Mouse (Mus musculus) embryonic facial prominence, embryonic 13.5 days (tissue): Measurements from ENCODE around the gene Serpina3b. TPM values are rescaled to one million over a fixed set of nuclear protein-coding genes. Genes with fewer than 3 reads are reported as not detected.

ENCODE experiments used
- ATAC-seq: fragments of 200-750 bp; cut with Nextera tagmentation; 2 replicates; pipeline ENCODE4 v1.8.0; 2017; ENCODE audit warnings: low read depth; ENCODE audit not compliant: insufficient number of reproducible peaks, insufficient read depth, low FRiP score, low TSS enrichment
- H3K27ac ChIP-seq: fragments of 300-500 bp; sonication (generic); 2 replicates; pipeline ENCODE4 v1.5.1; 2015; ENCODE audit warnings: moderate library complexity, mild to moderate bottlenecking, inconsistent platforms
- H3K27me3 ChIP-seq: fragments of 300-500 bp; sonication (generic); 2 replicates; pipeline ENCODE4 v1.6.1; 2015; ENCODE audit warnings: mild to moderate bottlenecking, inconsistent platforms
- H3K36me3 ChIP-seq: fragments of 300-500 bp; sonication (generic); 2 replicates; pipeline ENCODE4 v1.6.1; 2015; ENCODE audit warnings: mild to moderate bottlenecking, inconsistent platforms
- H3K4me1 ChIP-seq: fragments of 300-500 bp; sonication (generic); 2 replicates; pipeline ENCODE4 v1.6.1; 2015; ENCODE audit warnings: inconsistent platforms
- H3K4me2 ChIP-seq: fragments of 300-500 bp; sonication (generic); 2 replicates; pipeline ENCODE4 v1.6.1; 2015; ENCODE audit warnings: moderate library complexity, mild to moderate bottlenecking, inconsistent platforms
- H3K4me3 ChIP-seq: fragments of 300-500 bp; sonication (generic); 2 replicates; pipeline ENCODE4 v1.5.1; 2015; ENCODE audit warnings: mild to moderate bottlenecking, inconsistent platforms
- H3K9ac ChIP-seq: fragments of 300-500 bp; sonication (generic); 2 replicates; pipeline ENCODE4 v1.6.1; 2015; ENCODE audit warnings: mild to moderate bottlenecking, inconsistent platforms
- H3K9me3 ChIP-seq: fragments of 300-500 bp; sonication (generic); 2 replicates; pipeline ENCODE4 v1.6.1; 2016; ENCODE audit warnings: inconsistent platforms
- WGBS: fragments of 180-500 bp; shearing (Covaris S2); methylation state at CpG from one replicate; pipeline ENCODE4 v1.1.7; 2015; ENCODE audit warnings: mixed read lengths; 5-methylcytosine and 5-hydroxymethylcytosine counted together
- polyA plus RNA-seq: library from polyadenylated mRNA; unstranded; fragments of >200 nt; fragmentation: Nextera tagmentation; extraction: Ambion mirVana; gene quantifications from 2 replicates; pipeline ENCODE4 v1.2.1, GENCODE M21; 2015

Serpina3b gene
- polyA plus RNA-seq, 1 experiment from 2014 or later = not detected

GRCm38 (mm10) chr12:104131041-104131440 lies 3.2 kb downstream of the Serpina3b start:
- no peak overlapping the region for H3K27ac ChIP-seq
- no peaks in the 10 kb centered on the region for H3K4me1 ChIP-seq
- no peaks in the 10 kb centered on the region for H3K27me3 ChIP-seq
- no peak overlapping the region for H3K4me2 ChIP-seq
- ATAC-seq = no peak
- H3K36me3 ChIP-seq = no peaks in the 10 kb centered on the region
- H3K9me3 ChIP-seq = no peaks in the 10 kb centered on the region
- no peak overlapping the region for H3K9ac ChIP-seq
- H3K4me3 ChIP-seq = no peak overlapping the region

GRCm38 (mm10) chr12:104138216-104138615 lies 10.4 kb downstream of the Serpina3b start:
- H3K4me3 ChIP-seq = no peak overlapping the region
- no peak for ATAC-seq
- WGBS = 83% methylated on average over 2 of the region's 2 CpGs
- H3K27ac ChIP-seq = no peak overlapping the region
- H3K9me3 ChIP-seq = no peaks in the 10 kb centered on the region
- no peaks in the 10 kb centered on the region for H3K27me3 ChIP-seq
- no peaks in the 10 kb centered on the region for H3K36me3 ChIP-seq
- no peak overlapping the region for H3K9ac ChIP-seq
- H3K4me2 ChIP-seq = no peak overlapping the region
- no peaks in the 10 kb centered on the region for H3K4me1 ChIP-seq

GRCm38 (mm10) chr12:104140543-104141103 lies 12.8 kb downstream of the Serpina3b start:
- 90% methylated on average over 4 of the region's 4 CpGs for WGBS

GRCm38 (mm10) chr12:104141506-104141905 lies 13.7 kb downstream of the Serpina3b start:
- 63% methylated on average over 1 of the region's 1 CpGs for WGBS
- ATAC-seq = no peak

More at GRCm38 (mm10) chr12:104140543-104141103, 12.8 kb downstream of the Serpina3b start:
- ATAC-seq = no peak
- H3K27ac ChIP-seq = no peak overlapping the region
- H3K4me1 ChIP-seq = no peaks in the 10 kb centered on the region
- H3K4me3 ChIP-seq = no peak overlapping the region
- no peaks in the 10 kb centered on the region for H3K9me3 ChIP-seq
- H3K4me2 ChIP-seq = no peak overlapping the region
- H3K9ac ChIP-seq = no peak overlapping the region
- no peaks in the 10 kb centered on the region for H3K27me3 ChIP-seq
- no peaks in the 10 kb centered on the region for H3K36me3 ChIP-seq

GRCm38 (mm10) chr12:104142427-104142826 lies 14.6 kb downstream of the Serpina3b start:
- H3K9ac ChIP-seq = no peak overlapping the region
- H3K27ac ChIP-seq = no peak overlapping the region
- ATAC-seq = no peak
- H3K36me3 ChIP-seq = no peaks in the 10 kb centered on the region
- no peaks in the 10 kb centered on the region for H3K9me3 ChIP-seq
- H3K27me3 ChIP-seq = no peaks in the 10 kb centered on the region
- no peaks in the 10 kb centered on the region for H3K4me1 ChIP-seq
- WGBS = 48% methylated on average over 1 of the region's 1 CpGs
- no peak overlapping the region for H3K4me3 ChIP-seq
- no peak overlapping the region for H3K4me2 ChIP-seq

More at GRCm38 (mm10) chr12:104141506-104141905, 13.7 kb downstream of the Serpina3b start:
- no peaks in the 10 kb centered on the region for H3K4me1 ChIP-seq
- H3K27me3 ChIP-seq = no peaks in the 10 kb centered on the region
- no peak overlapping the region for H3K9ac ChIP-seq
- H3K9me3 ChIP-seq = no peaks in the 10 kb centered on the region
- H3K4me3 ChIP-seq = no peak overlapping the region
- no peak overlapping the region for H3K4me2 ChIP-seq
- no peaks in the 10 kb centered on the region for H3K36me3 ChIP-seq
- no peak overlapping the region for H3K27ac ChIP-seq

- H3K9ac ChIP-seq = no peak overlapping the region
- no peak overlapping the region for H3K27ac ChIP-seq
- WGBS = 83% methylated on average over 1 of the region's 1 CpGs
- H3K4me2 ChIP-seq = no peak overlapping the region
- H3K27me3 ChIP-seq = no peaks in the 10 kb centered on the region
- H3K4me1 ChIP-seq = no peaks in the 10 kb centered on the region
- H3K9me3 ChIP-seq = no peaks in the 10 kb centered on the region
- no peaks in the 10 kb centered on the region for H3K36me3 ChIP-seq
- H3K4me3 ChIP-seq = no peak overlapping the region
- ATAC-seq = no peak
Observed at GRCm38 (mm10) chr12:104143286-104143685, 15.5 kb downstream of the Serpina3b start.

- ATAC-seq = no peak
- no peak overlapping the region for H3K9ac ChIP-seq
Observed at GRCm38 (mm10) chr12:104145571-104145970, 17.8 kb downstream of the Serpina3b start.

GRCm38 (mm10) chr12:104151989-104152388 lies 24.2 kb downstream of the Serpina3b start:
- Histone ChIP-seq H3K4me3 (no peak overlapping the region), H3K4me2 (no peak overlapping the region), H3K27ac (no peak overlapping the region), H3K36me3 (no peaks in the 10 kb centered on the region), H3K9ac (no peak overlapping the region), H3K27me3 (no peaks in the 10 kb centered on the region), H3K4me1 (no peaks in the 10 kb centered on the region), H3K9me3 (0 out of 2 replicates have a peak, but pooled peaks cover 2% of the 10 kb centered on the region)
- no peak for ATAC-seq
- 71% methylated on average over 2 of the region's 2 CpGs for WGBS

More at GRCm38 (mm10) chr12:104145571-104145970, 17.8 kb downstream of the Serpina3b start:
- Histone ChIP-seq H3K27me3 (no peaks in the 10 kb centered on the region), H3K36me3 (no peaks in the 10 kb centered on the region), H3K4me1 (no peaks in the 10 kb centered on the region), H3K4me2 (no peak overlapping the region), H3K9me3 (no peaks in the 10 kb centered on the region), H3K4me3 (no peak overlapping the region), H3K27ac (no peak overlapping the region)
- WGBS = 79% methylated on average over 2 of the region's 2 CpGs

- ATAC-seq = no peak
- 80% methylated on average over 3 of the region's 3 CpGs for WGBS
- Histone ChIP-seq H3K4me2 (no peak overlapping the region), H3K4me3 (no peak overlapping the region), H3K36me3 (no peaks in the 10 kb centered on the region), H3K9me3 (0 out of 2 replicates have a peak, but pooled peaks cover 2% of the 10 kb centered on the region), H3K9ac (no peak overlapping the region), H3K4me1 (no peaks in the 10 kb centered on the region), H3K27ac (no peak overlapping the region), H3K27me3 (no peaks in the 10 kb centered on the region)
Observed at GRCm38 (mm10) chr12:104153041-104153645, 25.3 kb downstream of the Serpina3b start.

GRCm38 (mm10) chr12:104153656-104154055 lies 25.9 kb downstream of the Serpina3b start, which contains the start of gene Serpina3c:
Gene Serpina3c, minus strand, starts transcription at chr12:104153870.
- Histone ChIP-seq H3K36me3 (no peaks in the 10 kb centered on the region), H3K27me3 (no peaks in the 10 kb centered on the region), H3K4me1 (no peaks in the 10 kb centered on the region), H3K4me3 (no peak within 1 kb of the TSS), H3K27ac (no peak within 1 kb of the TSS), H3K9ac (no peak within 1 kb of the TSS), H3K9me3 (0 out of 2 replicates have a peak, but pooled peaks cover 2% of the 10 kb centered on the region), H3K4me2 (no peak within 1 kb of the TSS)
- 86% methylated on average over 2 of the region's 2 CpGs for WGBS
- ATAC-seq = no peak

- no peak for ATAC-seq
- H3K4me2 ChIP-seq = no peak overlapping the region
- H3K27ac ChIP-seq = no peak overlapping the region
- H3K9ac ChIP-seq = no peak overlapping the region
- no peaks in the 10 kb centered on the region for H3K36me3 ChIP-seq
- no peaks in the 10 kb centered on the region for H3K4me1 ChIP-seq
- 31% methylated on average over 3 of the region's 3 CpGs for WGBS
- H3K27me3 ChIP-seq = no peaks in the 10 kb centered on the region
- no peak overlapping the region for H3K4me3 ChIP-seq
- no peaks in the 10 kb centered on the region; the same call in 1 of the 2 replicates for H3K9me3 ChIP-seq
Observed at GRCm38 (mm10) chr12:104174747-104175146, 47.0 kb downstream of the Serpina3b start.

- H3K27ac ChIP-seq = no peak overlapping the region
- H3K9me3 ChIP-seq = no peaks in the 10 kb centered on the region; the same call in 1 of the 2 replicates
- no peak overlapping the region for H3K4me2 ChIP-seq
- H3K4me1 ChIP-seq = no peaks in the 10 kb centered on the region
- WGBS = 78% methylated on average over 3 of the region's 3 CpGs
- no peaks in the 10 kb centered on the region for H3K36me3 ChIP-seq
- no peak overlapping the region for H3K9ac ChIP-seq
- no peak for ATAC-seq
- H3K4me3 ChIP-seq = no peak overlapping the region
- no peaks in the 10 kb centered on the region for H3K27me3 ChIP-seq
Observed at GRCm38 (mm10) chr12:104175636-104176035, 47.8 kb downstream of the Serpina3b start.
